ENCODE assay signal across 8 mouse cellular contexts in the genomic region with DNA sequence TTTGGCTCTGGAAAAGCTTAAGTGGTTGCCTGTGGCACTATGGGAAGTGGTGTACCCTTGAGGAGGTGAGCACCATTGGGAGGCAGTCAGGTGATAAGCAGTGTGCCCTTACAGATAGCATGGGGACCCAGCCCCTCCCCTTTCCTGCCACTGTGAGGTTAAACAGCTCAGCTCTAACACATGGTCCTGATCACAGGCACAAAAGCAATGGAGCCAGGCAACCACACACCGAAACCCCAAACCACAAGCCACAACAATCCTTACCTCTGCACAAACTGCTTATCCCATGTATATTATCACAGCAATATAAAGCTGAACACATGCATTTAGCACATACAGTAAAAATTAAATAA.
A peak's percentile ranks its signal among the peaks of the same experiment; 100 is the strongest.
DNase-seq lines count a peak whose midpoint lies in the region; ATAC-seq lines count a peak whose summit lies in the region.

No protein-coding gene starts in this region.

- no peak overlapping the region for H3K9ac ChIP-seq in heart, embryonic 13.5 days
- H3K9ac ChIP-seq in forebrain, embryonic 15.5 days (replicated peaks) = no peak overlapping the region

- intact Hi-C loops in heart, postnatal 25 days (cut with DNase I) = loop anchor here (10.0 kb wide), 1 partner anchor 344 kb away; the partner anchor contains the start of gene Gbp2

- H3K4me1 ChIP-seq in heart, embryonic 13.5 days = peaks cover 26% of the 10 kb centered on the region
- peaks cover 3% of the 10 kb centered on the region; the same call in 1 of the 2 replicates for H3K4me1 ChIP-seq in forebrain, embryonic 15.5 days

- no peaks in the 10 kb centered on the region for H3K27me3 ChIP-seq in heart, embryonic 13.5 days (replicated peaks)
- H3K27me3 ChIP-seq in forebrain, embryonic 15.5 days = no peaks in the 10 kb centered on the region

- H3K4me2 ChIP-seq in heart, embryonic 13.5 days = no peak overlapping the region; the same call in 1 of the 2 replicates
- H3K4me2 ChIP-seq in forebrain, embryonic 15.5 days (replicated peaks) = no peak overlapping the region

- 31% methylated on average over 1 of the region's 1 CpGs for WGBS in heart, embryonic 13.5 days
- WGBS in forebrain, embryonic 15.5 days = 72% methylated on average over 1 of the region's 1 CpGs

- ATAC-seq in heart, embryonic 13.5 days (ENCODE audit: extremely low read depth, insufficient number of reproducible peaks, low FRiP score, low TSS enrichment) = no peak; the same call in 1 of the 2 replicates
- peak; percentile 57 for ATAC-seq in forebrain, embryonic 15.5 days (replicated peaks)
- peak; percentile 34; the same call in 1 of the 2 replicates for ATAC-seq in megakaryocyte, adult 5-6 weeks (ENCODE audit: poor library complexity, severe bottlenecking)

- no peak overlapping the region for H3K4me3 ChIP-seq in heart, embryonic 13.5 days
- no peak overlapping the region for H3K4me3 ChIP-seq in forebrain, embryonic 15.5 days

- H3K27ac ChIP-seq in heart, embryonic 13.5 days (replicated peaks) = peak overlapping the region; percentile 72
- no peak overlapping the region for H3K27ac ChIP-seq in forebrain, embryonic 15.5 days (replicated peaks)

- no peaks in the 10 kb centered on the region for H3K9me3 ChIP-seq in heart, embryonic 13.5 days
- H3K9me3 ChIP-seq in forebrain, embryonic 15.5 days = no peaks in the 10 kb centered on the region

- peaks cover 31% of the 10 kb centered on the region for H3K36me3 ChIP-seq in heart, embryonic 13.5 days
- H3K36me3 ChIP-seq in forebrain, embryonic 15.5 days = no peaks in the 10 kb centered on the region

- no peak for DNase-seq in heart, postnatal 25 days (ENCODE audit: low spot score)
- DNase-seq in CD4-positive helper T cell, adult 2 months (ENCODE audit: low read depth, low spot score) = peak; percentile 72
- DNase-seq in layer of hippocampus, postnatal 25 days (ENCODE audit: extremely low spot score in 1 of 2, low spot score in 1 of 2) = no peak
- DNase-seq in ovary, postnatal 14 days (ENCODE audit: low spot score) = no peak
- DNase-seq in layer of hippocampus, postnatal 36 days = no peak
